In the genomic region with DNA sequence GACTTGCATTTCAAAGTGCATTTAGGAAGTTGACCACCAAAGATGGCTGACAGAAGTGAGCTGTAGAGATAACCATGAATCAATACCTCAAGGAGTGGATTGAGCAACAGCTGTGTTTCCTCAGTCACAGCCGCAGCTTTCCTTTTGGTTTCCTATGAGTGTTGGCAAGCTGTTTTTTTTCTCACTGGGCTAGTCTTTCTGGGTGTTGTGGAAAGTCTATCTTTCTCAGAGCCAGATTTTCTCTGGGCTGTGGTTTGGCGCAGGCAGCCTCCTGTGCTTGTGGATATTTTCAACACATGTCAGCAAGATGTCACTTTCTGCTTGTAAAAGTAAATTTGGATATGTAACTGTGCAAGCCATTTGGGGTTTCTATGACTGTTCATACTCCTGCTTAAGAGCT, we compare ENCODE assay signal across 12 mouse cellular contexts.
DNase-seq lines count a peak whose midpoint lies in the region; ATAC-seq and TF ChIP-seq lines count a peak whose summit lies in the region.
"Had no signal": no experiment of that assay in that cellular context is flagged by ENCODE, and none has a peak within 500 bp of the region (broad histone marks: within the 10 kb centered on the region; RNA-seq: fewer than 3 reads in every experiment).

No protein-coding gene starts in this region.

- whole genome bisulfite sequencing in kidney, postnatal 0 days = 39% methylated on average over 2 of the region's 2 CpGs
- 47% methylated on average over 2 of the region's 2 CpGs for WGBS in kidney, adult 2 months
- 93% methylated on average over 2 of the region's 2 CpGs for WGBS in midbrain, embryonic 10.5 days

- H3K4me2 ChIP-seq in kidney, postnatal 0 days (ENCODE audit: low read length) = no peak overlapping the region
- H3K4me2 ChIP-seq: intestine, embryonic 15.5 days; liver, embryonic 15.5 days had no signal

- H3K27me3 ChIP-seq in kidney, postnatal 0 days (ENCODE audit: insufficient read depth, low read length) = no peaks in the 10 kb centered on the region
- H3K27me3 ChIP-seq in kidney, adult 2 months (replicated peaks; ENCODE audit: control insufficient read depth, insufficient read depth, low read length) = no peaks in the 10 kb centered on the region
- no peaks in the 10 kb centered on the region for H3K27me3 ChIP-seq in midbrain, embryonic 10.5 days (ENCODE audit: low read depth, poor library complexity, severe bottlenecking)
- H3K27me3 ChIP-seq: intestine, embryonic 15.5 days; liver, embryonic 15.5 days had no signal

- no peaks in the 10 kb centered on the region for H3K4me1 ChIP-seq in kidney, postnatal 0 days (replicated peaks; ENCODE audit: insufficient read depth, low read length)
- H3K4me1 ChIP-seq in kidney, adult 2 months (ENCODE audit: control insufficient read depth, insufficient read depth, low read length) = no peaks in the 10 kb centered on the region
- H3K4me1 ChIP-seq in midbrain, embryonic 10.5 days = peaks cover under 1% of the 10 kb centered on the region; the same call in 1 of the 2 replicates
- H3K4me1 ChIP-seq: intestine, embryonic 15.5 days; liver, embryonic 15.5 days had no signal

- no peak overlapping the region for H3K9ac ChIP-seq in kidney, postnatal 0 days (ENCODE audit: low read depth, low read length)
- H3K9ac ChIP-seq: intestine, embryonic 15.5 days; liver, embryonic 15.5 days had no signal

- H3K36me3 ChIP-seq in kidney, postnatal 0 days (ENCODE audit: insufficient read depth, low read length) = no peaks in the 10 kb centered on the region
- no peaks in the 10 kb centered on the region for H3K36me3 ChIP-seq in kidney, adult 2 months (ENCODE audit: control insufficient read depth, insufficient read depth, low read length)
- no peaks in the 10 kb centered on the region for H3K36me3 ChIP-seq in midbrain, embryonic 10.5 days
- H3K36me3 ChIP-seq: G1E; intestine, embryonic 15.5 days; liver, embryonic 15.5 days had no signal

- no peak for TF ChIP-seq POLR2A in kidney, adult 2 months (IDR thresholded peaks at IDR 0.05; ENCODE audit: low read depth, low read length)

- no peak overlapping the region for H3K27ac ChIP-seq in kidney, postnatal 0 days
- no peak overlapping the region for H3K27ac ChIP-seq in kidney, adult 2 months (ENCODE audit: insufficient read depth, low read depth, low read length)
- no peak overlapping the region for H3K27ac ChIP-seq in midbrain, embryonic 10.5 days (replicated peaks)
- H3K27ac ChIP-seq: intestine, embryonic 15.5 days; liver, embryonic 15.5 days had no signal

- DNase-seq in kidney, postnatal 0 days (ENCODE audit: low spot score) = peak; percentile 4
- no peak for DNase-seq in kidney, adult 2 months
- peak; percentile 91 for DNase-seq in 416B (ENCODE audit: low read depth)
- DNase-seq in c-Kit-positive CD71-negative TER-119-negative erythroid progenitor cells, embryonic 14.5 days (ENCODE audit: low read depth) = peak; percentile 32
- peak; percentile 50 for DNase-seq in lung, postnatal 10 days
- no peak for DNase-seq in midbrain, embryonic 10.5 days (ENCODE audit: low spot score)
- DNase-seq in ovary, adult 18-20 months (ENCODE audit: low spot score) = no peak
- DNase-seq: adrenal gland, postnatal 10 days; cerebellum, adult 8-10 months had no signal

- no peaks in the 10 kb centered on the region for H3K9me3 ChIP-seq in kidney, postnatal 0 days (replicated peaks; ENCODE audit: low read length)
- H3K9me3 ChIP-seq in midbrain, embryonic 10.5 days (replicated peaks) = no peaks in the 10 kb centered on the region
- H3K9me3 ChIP-seq: G1E; intestine, embryonic 15.5 days; liver, embryonic 15.5 days had no signal

- ATAC-seq in kidney, postnatal 0 days (replicated peaks; ENCODE audit: low FRiP score, low read depth) = no peak
- ATAC-seq: intestine, embryonic 15.5 days had no signal

- TF ChIP-seq CTCF in kidney, postnatal 0 days (IDR thresholded peaks at IDR 0.05; ENCODE audit: low read depth) = no peak
- no peak for TF ChIP-seq CTCF in kidney, adult 2 months (conservative IDR thresholded peaks at IDR 0.05; ENCODE audit: insufficient read depth, insufficient read length, low read depth, low read length)

- H3K4me3 ChIP-seq in kidney, postnatal 0 days (replicated peaks; ENCODE audit: low read depth, low read length) = no peak overlapping the region
- H3K4me3 ChIP-seq in kidney, adult 2 months (ENCODE audit: insufficient read depth, low read depth, low read length) = no peak overlapping the region
- no peak overlapping the region for H3K4me3 ChIP-seq in midbrain, embryonic 10.5 days
- H3K4me3 ChIP-seq: intestine, embryonic 15.5 days; liver, embryonic 15.5 days had no signal

Comparison
In these comparisons a context has a peak if more than half of its experiments do, and no peak if none do; other contexts are left out.
1. DNase-seq: peak in kidney, postnatal 0 days (single experiment), 416B (single experiment), c-Kit-positive CD71-negative TER-119-negative erythroid progenitor cells, embryonic 14.5 days (single experiment) and lung, postnatal 10 days (single experiment); none in kidney, adult 2 months (single experiment), midbrain, embryonic 10.5 days (single experiment) and ovary, adult 18-20 months (single experiment).